In the genomic region with DNA sequence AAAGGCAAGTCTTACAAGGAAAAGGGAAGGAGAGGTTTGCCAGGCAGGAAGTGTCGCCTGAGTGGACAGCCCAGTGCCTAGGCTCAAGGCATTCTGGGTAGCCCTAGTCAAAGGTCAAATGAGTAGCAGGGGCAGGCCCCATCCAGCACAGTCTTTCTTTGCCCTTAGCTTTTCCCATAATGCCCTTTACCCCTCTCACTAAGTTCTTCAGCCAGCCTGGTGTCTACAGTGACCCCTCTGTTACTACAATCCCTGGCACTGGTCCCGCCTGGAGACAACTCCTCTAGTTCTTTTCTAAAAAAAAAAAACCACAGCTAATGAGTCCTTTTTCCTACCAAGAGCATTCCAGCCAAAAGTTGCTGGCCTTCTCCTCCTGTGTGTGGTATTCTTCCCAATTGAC, we compare ENCODE assay signal across 20 mouse cellular contexts.
DNase-seq lines count a peak whose midpoint lies in the region; ATAC-seq and TF ChIP-seq lines count a peak whose summit lies in the region.
"Had no signal": no experiment of that assay in that cellular context is flagged by ENCODE, and none has a peak within 500 bp of the region (broad histone marks: within the 10 kb centered on the region; RNA-seq: fewer than 3 reads in every experiment).

No protein-coding gene starts in this region.

- peak; percentile 30 for DNase-seq in adrenal gland, postnatal 14 days
- no peak for DNase-seq in adrenal gland, postnatal 4 days (ENCODE audit: low spot score in 2 of 2)
- peak; percentile 28 for DNase-seq in kidney, adult 18-20 months
- no peak for DNase-seq in kidney, postnatal 14 days
- DNase-seq in lung, postnatal 10 days: peak; percentile 18
- DNase-seq in lung, postnatal 0 days (ENCODE audit: low spot score): no peak
- no peak for DNase-seq in kidney, postnatal 0 days (ENCODE audit: low spot score)
- no peak for DNase-seq in ovary, adult 18-20 months (ENCODE audit: low spot score)
- DNase-seq: gastrocnemius, postnatal 36 days; layer of hippocampus, postnatal 36 days; lung, embryonic 14.5 days; right cerebral cortex, postnatal 25 days had no signal

- H3K27me3 ChIP-seq in lung, postnatal 0 days (replicated peaks; ENCODE audit: insufficient read depth, low read length): no peaks in the 10 kb centered on the region
- no peaks in the 10 kb centered on the region for H3K27me3 ChIP-seq in kidney, postnatal 0 days (ENCODE audit: insufficient read depth, low read length)

- no peak overlapping the region for H3K4me2 ChIP-seq in lung, postnatal 0 days (replicated peaks; ENCODE audit: low read depth, low read length)
- no peak overlapping the region for H3K4me2 ChIP-seq in kidney, postnatal 0 days (ENCODE audit: low read length)
- H3K4me2 ChIP-seq: embryonic facial prominence, embryonic 12.5 days; forebrain, embryonic 13.5 days; limb, embryonic 15.5 days; lung, embryonic 14.5 days; midbrain, embryonic 12.5 days had no signal

- no peak for TF ChIP-seq EP300 in lung, postnatal 0 days (IDR thresholded peaks at IDR 0.05)

- ATAC-seq in lung, postnatal 0 days: no peak
- ATAC-seq in kidney, postnatal 0 days (replicated peaks; ENCODE audit: low FRiP score, low read depth): 0 out of 2 replicates have a peak, but pooled peaks have one; percentile 34
- ATAC-seq: forebrain, embryonic 13.5 days; inflammation-experienced regulatory T-cells, adult 6 months had no signal

- TF ChIP-seq CTCF in lung, postnatal 0 days (IDR thresholded peaks at IDR 0.05): no peak
- no peak for TF ChIP-seq CTCF in kidney, postnatal 0 days (IDR thresholded peaks at IDR 0.05; ENCODE audit: low read depth)

- no peak overlapping the region for H3K4me3 ChIP-seq in lung, postnatal 0 days (ENCODE audit: low read depth, low read length)
- no peak overlapping the region for H3K4me3 ChIP-seq in kidney, postnatal 0 days (replicated peaks; ENCODE audit: low read depth, low read length)
- H3K4me3 ChIP-seq: embryonic facial prominence, embryonic 12.5 days; erythroblast, embryonic 14.5 days; forebrain, embryonic 13.5 days; layer of hippocampus, adult 2 months; limb, embryonic 15.5 days; midbrain, embryonic 12.5 days had no signal

- no peak overlapping the region for H3K9ac ChIP-seq in lung, postnatal 0 days (replicated peaks; ENCODE audit: low read depth)
- H3K9ac ChIP-seq in kidney, postnatal 0 days (ENCODE audit: low read depth, low read length): no peak overlapping the region
- H3K9ac ChIP-seq: embryonic facial prominence, embryonic 12.5 days; forebrain, embryonic 13.5 days; limb, embryonic 15.5 days; lung, embryonic 14.5 days; midbrain, embryonic 12.5 days had no signal

- H3K4me1 ChIP-seq in lung, postnatal 0 days (ENCODE audit: insufficient read depth, low read depth, low read length): no peaks in the 10 kb centered on the region; the same call in 1 of the 2 replicates
- H3K4me1 ChIP-seq in kidney, postnatal 0 days (replicated peaks; ENCODE audit: insufficient read depth, low read length): no peaks in the 10 kb centered on the region
- H3K4me1 ChIP-seq: forebrain, embryonic 13.5 days; limb, embryonic 15.5 days had no signal

- WGBS in lung, postnatal 0 days: 58% methylated on average over 2 of the region's 2 CpGs
- WGBS in kidney, postnatal 0 days: 83% methylated on average over 2 of the region's 2 CpGs

- H3K27ac ChIP-seq in lung, postnatal 0 days (ENCODE audit: low read length): no peak overlapping the region
- no peak overlapping the region for H3K27ac ChIP-seq in kidney, postnatal 0 days
- H3K27ac ChIP-seq: embryonic facial prominence, embryonic 12.5 days; forebrain, embryonic 13.5 days; layer of hippocampus, adult 2 months; limb, embryonic 15.5 days; midbrain, embryonic 12.5 days had no signal

- H3K36me3 ChIP-seq in lung, postnatal 0 days (ENCODE audit: insufficient read depth, low read length): no peaks in the 10 kb centered on the region
- no peaks in the 10 kb centered on the region for H3K36me3 ChIP-seq in kidney, postnatal 0 days (ENCODE audit: insufficient read depth, low read length)
- H3K36me3 ChIP-seq: embryonic facial prominence, embryonic 12.5 days; G1E; limb, embryonic 15.5 days; midbrain, embryonic 12.5 days had no signal

- H3K9me3 ChIP-seq in lung, postnatal 0 days (ENCODE audit: low read length): no peaks in the 10 kb centered on the region
- no peaks in the 10 kb centered on the region for H3K9me3 ChIP-seq in kidney, postnatal 0 days (replicated peaks; ENCODE audit: low read length)
- H3K9me3 ChIP-seq: embryonic facial prominence, embryonic 12.5 days; forebrain, embryonic 13.5 days; limb, embryonic 15.5 days; midbrain, embryonic 12.5 days had no signal

Comparison
In these comparisons a context has a peak if more than half of its experiments do, and no peak if none do; other contexts are left out.
1. DNase-seq: peak in adrenal gland, postnatal 14 days (single experiment), kidney, adult 18-20 months (single experiment) and lung, postnatal 10 days (single experiment); none in adrenal gland, postnatal 4 days (0 of 2), kidney, postnatal 14 days (single experiment), lung, postnatal 0 days (single experiment), kidney, postnatal 0 days (single experiment) and ovary, adult 18-20 months (single experiment).